Mouse (Mus musculus): ENCODE measurements around the gene Gcnt7.
A peak's percentile ranks its signal among the peaks of the same experiment; 100 is the strongest.

Gcnt7 gene

GRCm38 (mm10) chr2:172452458-172452857 lies 5.9 kb downstream of the Gcnt7 start:
- DNase-seq: peak; percentile 14

- peak; percentile 12 for DNase-seq
Observed at GRCm38 (mm10) chr2:172452031-172452430, 6.4 kb downstream of the Gcnt7 start.

GRCm38 (mm10) chr2:172450640-172451039 lies 7.8 kb downstream of the Gcnt7 start:
- DNase-seq: no peak

- DNase-seq: no peak
Observed at GRCm38 (mm10) chr2:172448329-172448728, 10.1 kb downstream of the Gcnt7 start.

- peak; percentile 29 for DNase-seq
Observed at GRCm38 (mm10) chr2:172447317-172447716, 11.1 kb downstream of the Gcnt7 start.

- no peak for DNase-seq
Observed at GRCm38 (mm10) chr2:172445617-172446016, 12.8 kb downstream of the Gcnt7 start.

GRCm38 (mm10) chr2:172441176-172441575 lies 17.2 kb downstream of the Gcnt7 start:
- peak; percentile 23 for DNase-seq

- DNase-seq: no peak
Observed at GRCm38 (mm10) chr2:172440640-172441005, 17.8 kb downstream of the Gcnt7 start.

GRCm38 (mm10) chr2:172439843-172440639 lies 18.4 kb downstream of the Gcnt7 start, which contains the start of gene Rtf2:
TSS of gene Rtf2 (plus strand) at chr2:172440556.
- peak; percentile 100 for DNase-seq

- no peak for DNase-seq
Observed at GRCm38 (mm10) chr2:172437371-172437952, 20.9 kb downstream of the Gcnt7 start.

- no peak for DNase-seq
Observed at GRCm38 (mm10) chr2:172433746-172434145, 24.6 kb downstream of the Gcnt7 start.

GRCm38 (mm10) chr2:172430609-172431008 lies 27.8 kb downstream of the Gcnt7 start:
- DNase-seq: peak; percentile 68

- DNase-seq: no peak
Observed at GRCm38 (mm10) chr2:172418208-172418607, 40.2 kb downstream of the Gcnt7 start.

GRCm38 (mm10) chr2:172416876-172417275 lies 41.5 kb downstream of the Gcnt7 start:
- DNase-seq: no peak

GRCm38 (mm10) chr2:172416218-172416617 lies 42.2 kb downstream of the Gcnt7 start:
- no peak for DNase-seq

GRCm38 (mm10) chr2:172413894-172414293 lies 44.5 kb downstream of the Gcnt7 start:
- no peak for DNase-seq

GRCm38 (mm10) chr2:172413273-172413672 lies 45.1 kb downstream of the Gcnt7 start:
- DNase-seq: peak; percentile 20

- DNase-seq: peak; percentile 48
Observed at GRCm38 (mm10) chr2:172412454-172412853, 45.9 kb downstream of the Gcnt7 start.

GRCm38 (mm10) chr2:172411091-172411490 lies 47.3 kb downstream of the Gcnt7 start:
- DNase-seq: no peak

GRCm38 (mm10) chr2:172410686-172411085 lies 47.7 kb downstream of the Gcnt7 start:
- no peak for DNase-seq

- no peak for DNase-seq
Observed at GRCm38 (mm10) chr2:172407499-172407898, 50.9 kb downstream of the Gcnt7 start.

GRCm38 (mm10) chr2:172406173-172406572 lies 52.2 kb downstream of the Gcnt7 start:
- DNase-seq: no peak

- DNase-seq: no peak
Observed at GRCm38 (mm10) chr2:172405011-172405410, 53.4 kb downstream of the Gcnt7 start.

GRCm38 (mm10) chr2:172404239-172404638 lies 54.2 kb downstream of the Gcnt7 start:
- DNase-seq: no peak

Measured in kidney, postnatal 14 days (tissue).